Mouse (Mus musculus) retina, adult 2 months (tissue): Measurements from ENCODE around the gene Cp.
"Not testable (repeated sequence)": the region's sequence is repeated elsewhere in the genome, so short reads cannot be mapped to it uniquely, and the experiment has no call there.

Experiments used
- DNase-seq: peaks from one replicate; pipeline ENCODE4 v3.0.0-alpha.2; 2012; ENCODE audit warnings: low read depth, low spot score

Gene Cp

GRCm38 (mm10) chr3:19956885-19957284 lies at the start of gene Cp:
TSS of gene Cp (plus strand) at chr3:19957054.
- no peak for DNase-seq

DNA sequence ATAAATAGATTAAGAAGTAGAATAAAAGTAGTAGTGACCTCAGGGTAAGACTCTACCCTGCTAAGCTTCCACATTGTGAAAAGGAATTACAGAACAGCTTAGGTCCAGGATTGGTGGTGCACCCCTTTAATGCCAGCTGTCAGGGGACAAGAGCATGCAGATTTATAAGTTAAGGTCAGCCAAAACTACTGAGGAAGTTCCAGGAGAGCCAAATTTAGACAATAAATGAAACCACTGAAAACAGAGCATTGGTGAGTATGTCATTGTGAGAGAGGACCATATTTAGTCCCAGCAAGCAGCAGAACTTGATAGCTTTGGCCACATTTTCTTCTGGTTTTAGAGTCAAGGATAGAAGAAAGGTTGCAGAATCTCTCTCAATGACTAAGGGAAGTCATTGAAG lies 8.3 kb upstream of the Cp start:
- no peak for DNase-seq

DNA sequence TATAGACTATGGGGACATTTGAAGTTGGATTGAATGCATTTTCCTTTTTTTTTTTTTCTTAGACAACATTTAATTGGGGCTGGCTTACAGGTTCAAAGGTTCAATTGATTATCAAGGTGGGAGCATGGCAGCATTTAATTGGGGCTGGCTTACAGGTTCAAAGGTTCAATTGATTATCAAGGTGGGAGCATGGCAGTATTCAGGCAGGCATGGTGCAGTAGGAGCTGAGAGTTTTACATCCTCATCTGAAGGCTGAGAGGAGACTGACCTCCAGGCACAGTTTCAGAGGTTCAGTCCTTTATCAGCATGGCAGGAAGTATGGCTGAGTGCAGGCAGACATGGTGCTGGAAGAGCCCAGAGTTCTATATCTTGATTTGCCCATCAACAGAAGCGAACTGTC lies 7.5 kb upstream of the Cp start:
- DNase-seq = not testable (repeated sequence)

- DNase-seq = no peak
Observed at GRCm38 (mm10) chr3:19953425-19953824, 3.4 kb upstream of the Cp start.

- DNase-seq = no peak
Observed at GRCm38 (mm10) chr3:19953865-19954264, 3.0 kb upstream of the Cp start.

DNA sequence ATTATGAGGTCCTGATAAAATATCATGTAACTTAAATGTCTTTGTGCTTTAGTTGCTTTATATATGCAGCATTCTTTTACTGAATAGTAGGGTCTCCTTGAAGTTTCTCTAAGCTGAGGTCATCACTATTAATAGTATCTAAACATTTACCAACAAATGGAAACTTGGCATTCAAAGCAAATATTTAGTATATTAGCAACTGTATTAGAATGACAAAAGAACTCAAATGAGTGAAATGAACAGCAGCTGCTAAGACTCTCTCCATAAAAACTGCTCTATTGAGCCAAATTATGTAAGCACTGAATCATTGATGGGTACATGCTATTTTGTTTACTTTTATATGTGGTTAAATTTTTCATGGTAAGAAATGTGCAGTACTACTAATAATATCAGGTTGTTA lies 1.2 kb downstream of the Cp start:
- DNase-seq = no peak

GRCm38 (mm10) chr3:19958983-19959382 lies 2.1 kb downstream of the Cp start:
- no peak for DNase-seq

GRCm38 (mm10) chr3:19960570-19961114 lies 3.8 kb downstream of the Cp start:
- DNase-seq = no peak

DNA sequence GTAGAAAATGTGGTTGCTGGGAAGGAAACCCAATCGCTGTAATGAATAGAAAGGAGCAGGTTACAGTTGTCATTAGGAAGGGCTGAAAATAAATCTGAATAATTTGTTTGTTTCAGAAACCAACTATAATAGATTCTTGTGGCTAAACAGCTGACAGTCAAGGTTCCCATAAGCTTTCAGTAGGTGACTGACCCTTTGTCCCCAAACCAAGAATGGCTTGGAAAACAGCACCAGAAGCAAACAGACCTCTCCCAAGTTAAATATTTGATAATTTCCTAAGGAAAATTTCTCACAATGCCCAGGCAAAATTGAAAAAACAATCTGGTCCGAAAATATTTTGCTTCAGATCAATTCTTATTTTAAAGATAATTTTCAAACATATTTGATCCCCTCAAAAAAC lies 4.5 kb downstream of the Cp start:
- DNase-seq = no peak

DNA sequence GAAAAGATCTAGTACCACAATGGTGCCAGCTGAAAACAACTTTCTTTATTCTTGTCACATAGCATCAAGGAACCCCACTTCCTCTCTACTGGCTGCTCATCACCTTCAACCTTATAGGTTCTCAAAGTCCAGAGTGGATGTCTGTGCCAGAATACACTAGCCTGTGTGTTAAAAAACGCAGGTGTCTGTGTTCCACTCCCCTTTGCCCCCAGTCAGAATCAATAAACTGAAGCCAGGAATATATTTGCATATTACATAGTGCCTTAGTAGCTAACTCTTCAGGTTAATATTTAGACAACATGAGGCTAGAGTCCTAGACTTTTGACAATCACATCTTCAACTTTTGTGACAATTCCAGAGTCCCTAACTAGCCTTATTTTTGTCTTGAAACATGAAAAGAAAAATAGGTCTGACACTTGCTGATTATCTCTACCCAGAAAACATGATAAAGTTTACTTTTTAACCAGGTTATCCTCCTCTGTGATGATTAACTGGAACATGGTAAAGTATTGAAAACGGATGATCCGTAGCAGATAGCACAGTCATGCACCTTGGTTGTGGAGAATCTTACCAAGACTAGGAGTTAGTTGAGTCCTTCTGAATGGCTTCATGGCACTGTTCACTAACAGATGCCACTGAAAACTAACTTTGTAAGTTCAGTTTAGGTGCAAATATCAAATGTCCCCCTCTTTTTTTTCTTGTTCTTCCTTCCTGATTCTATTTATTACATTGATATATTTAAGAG lies 6.1 kb downstream of the Cp start:
- no peak for DNase-seq

DNA sequence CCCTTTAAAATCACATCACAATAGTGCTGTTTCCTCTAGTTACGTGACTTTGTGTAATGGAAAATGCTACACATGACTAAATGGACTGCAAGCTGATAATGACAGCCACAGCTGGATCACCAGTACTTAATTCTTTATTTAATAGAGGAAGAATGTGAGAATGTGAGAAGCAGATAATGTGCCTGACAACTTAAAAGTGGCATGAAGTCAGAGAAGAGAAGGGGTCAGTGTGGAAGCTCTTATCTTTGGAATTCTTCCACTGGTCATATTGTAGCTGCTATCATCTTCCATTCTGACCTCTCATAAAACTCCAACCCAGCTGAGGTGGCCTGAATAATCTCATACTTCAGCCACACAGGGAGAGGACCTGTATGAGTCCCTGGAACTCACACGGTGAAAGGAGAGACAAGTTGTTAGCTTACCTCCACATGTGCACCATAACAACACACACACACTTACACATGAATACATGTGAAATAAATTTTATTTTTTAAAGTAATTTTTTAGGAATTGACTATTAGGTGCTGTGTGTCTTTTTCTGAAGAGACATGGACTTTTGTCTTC lies 7.9 kb downstream of the Cp start:
- no peak for DNase-seq

GRCm38 (mm10) chr3:19965239-19965638 lies 8.4 kb downstream of the Cp start:
- DNase-seq = no peak

DNA sequence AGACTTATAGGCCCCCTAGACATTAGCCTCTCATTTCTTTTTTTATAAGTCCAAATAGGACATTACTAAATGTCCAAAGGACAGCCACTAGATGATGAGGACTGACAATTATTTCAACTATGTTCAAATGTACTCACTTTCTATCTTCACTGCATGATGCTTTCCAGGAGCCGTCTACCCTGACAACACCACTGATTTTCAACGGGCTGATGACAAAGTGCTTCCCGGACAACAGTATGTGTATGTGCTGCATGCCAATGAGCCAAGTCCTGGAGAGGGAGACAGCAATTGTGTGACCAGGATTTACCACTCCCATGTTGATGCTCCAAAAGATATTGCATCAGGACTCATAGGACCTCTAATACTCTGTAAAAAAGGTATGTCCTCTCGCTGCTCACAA lies 9.2 kb downstream of the Cp start:
- DNase-seq = no peak

GRCm38 (mm10) chr3:19978474-19978873 lies 21.6 kb downstream of the Cp start:
- no peak for DNase-seq

DNA sequence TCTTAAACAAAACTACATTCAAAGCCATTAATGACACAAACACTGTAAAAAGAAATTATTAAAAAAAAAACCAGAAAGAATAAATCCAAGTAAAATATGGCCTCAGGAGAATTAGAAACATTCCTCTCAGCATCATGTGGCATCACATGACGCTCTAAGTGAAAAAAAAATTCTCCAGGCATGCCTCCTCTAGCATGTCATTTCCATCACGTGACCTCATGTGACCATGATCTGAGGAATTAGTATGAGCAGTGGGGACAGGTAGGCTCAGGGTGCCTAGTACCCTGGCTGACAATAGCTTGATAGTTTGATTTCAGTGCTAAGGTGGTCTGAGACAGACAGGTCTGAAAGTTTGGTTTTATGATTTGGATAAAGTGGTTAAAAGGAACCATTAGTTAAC lies 24.3 kb downstream of the Cp start:
- DNase-seq = no peak

GRCm38 (mm10) chr3:19982846-19983245 lies 26.0 kb downstream of the Cp start:
- DNase-seq = no peak

DNA sequence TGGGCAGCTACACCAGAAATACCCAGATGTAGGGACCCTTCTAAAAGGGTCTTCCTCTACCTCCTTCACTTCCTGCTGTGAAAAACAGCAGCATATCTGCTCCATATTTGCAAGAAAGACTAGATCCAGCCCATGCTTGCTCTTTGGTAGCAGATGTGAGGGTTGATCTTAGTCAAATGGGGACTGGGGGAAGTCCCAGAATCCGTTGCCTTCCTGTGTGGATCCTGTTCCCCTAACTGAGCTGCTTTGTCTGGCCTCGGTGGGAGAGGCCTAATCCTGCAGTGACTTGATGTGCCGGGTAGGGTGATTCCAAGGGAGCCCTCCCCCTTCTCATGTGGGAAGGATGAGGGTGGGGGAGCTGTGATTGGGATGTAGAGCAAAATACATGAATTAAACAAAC lies 29.3 kb downstream of the Cp start:
- no peak for DNase-seq

DNA sequence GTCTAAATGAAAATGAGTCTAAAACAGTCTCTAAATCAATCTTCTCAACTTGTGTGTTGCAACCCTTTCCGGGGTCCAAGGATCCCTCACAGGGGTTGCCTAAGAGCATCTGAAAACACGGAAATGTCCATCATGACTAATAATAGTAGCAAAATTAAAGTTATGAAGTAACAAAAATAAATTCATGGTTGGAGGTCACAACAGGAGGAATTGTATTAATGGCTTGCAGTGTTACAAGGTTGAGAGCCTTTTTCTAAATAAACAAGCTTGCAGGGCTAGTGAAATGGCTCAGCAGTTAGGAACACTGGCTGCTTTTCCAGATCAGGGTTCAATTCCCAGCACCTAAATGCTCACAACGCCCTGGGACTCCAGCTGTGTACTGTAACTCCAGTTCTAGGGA lies 33.2 kb downstream of the Cp start:
- DNase-seq = no peak

DNA sequence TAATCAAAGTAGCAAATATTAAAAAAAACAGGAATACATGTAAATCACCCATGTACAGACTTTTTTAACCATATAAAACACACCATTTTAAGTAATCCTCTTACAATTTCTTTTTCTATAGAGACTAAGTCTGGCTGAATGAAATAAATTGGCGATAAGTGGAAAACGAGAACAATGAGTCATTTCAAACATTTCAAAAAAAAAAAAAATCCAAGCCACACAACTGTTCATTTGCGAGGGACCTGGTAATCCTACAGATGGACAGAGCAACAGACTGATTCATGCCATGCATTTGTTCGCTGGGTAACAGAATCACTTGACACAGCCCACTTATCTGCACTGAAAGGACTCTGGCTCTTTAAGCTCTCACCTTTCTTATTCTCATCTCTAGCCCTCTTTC lies 35.5 kb downstream of the Cp start:
- DNase-seq = no peak

- DNase-seq = no peak
Observed at GRCm38 (mm10) chr3:19999551-19999950, 42.7 kb downstream of the Cp start.

DNA sequence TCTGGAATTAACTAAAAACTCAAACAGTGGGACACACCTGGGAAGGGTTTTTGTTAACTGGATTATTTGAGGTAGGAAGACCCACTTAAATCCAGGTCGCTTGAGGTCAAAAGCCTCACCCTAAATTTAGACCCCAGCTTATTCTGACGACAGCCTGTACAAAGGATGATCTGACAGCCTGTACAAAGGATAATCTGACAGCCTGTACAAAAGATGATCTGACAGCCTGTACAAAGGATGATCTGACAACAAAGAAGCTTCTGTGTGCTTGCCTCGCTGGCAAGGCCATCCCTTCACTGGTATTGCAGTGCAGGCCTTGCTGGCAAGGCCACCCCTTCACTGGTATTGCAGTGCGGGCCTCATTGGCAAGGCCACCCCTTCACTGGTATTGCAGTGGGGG lies 44.0 kb downstream of the Cp start:
- peak; percentile 72 for DNase-seq

DNA sequence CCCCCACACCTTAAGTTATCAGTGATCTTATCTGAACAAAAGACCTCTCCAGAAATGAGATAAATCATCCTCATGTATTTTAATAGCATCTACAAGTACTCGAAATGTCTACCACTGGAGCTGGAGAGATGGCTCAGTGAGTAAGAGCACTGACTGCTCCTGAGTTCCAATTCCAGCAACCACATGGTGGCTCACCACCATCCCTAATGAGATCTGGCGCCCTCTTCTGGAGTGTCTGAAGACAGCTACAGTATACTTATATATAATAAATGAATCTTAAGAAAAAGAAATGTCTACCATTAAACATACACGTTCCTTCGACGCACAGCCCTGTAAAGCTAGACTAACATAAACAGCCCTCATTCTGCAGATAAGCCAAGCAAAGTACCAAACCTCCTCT lies 45.9 kb downstream of the Cp start:
- DNase-seq = no peak

GRCm38 (mm10) chr3:20004422-20004821 lies 47.6 kb downstream of the Cp start:
- no peak for DNase-seq
